Mouse (Mus musculus): Measurements from ENCODE around the gene Fnbp1l. TPM values are rescaled to one million over a fixed set of nuclear protein-coding genes. Genes with fewer than 3 reads are reported as not detected.
A peak's percentile ranks its signal among the peaks of the same experiment; 100 is the strongest.

The Fnbp1l gene
- polyA plus RNA-seq, 1 experiment from 2014 or later: 214 TPM

DNA sequence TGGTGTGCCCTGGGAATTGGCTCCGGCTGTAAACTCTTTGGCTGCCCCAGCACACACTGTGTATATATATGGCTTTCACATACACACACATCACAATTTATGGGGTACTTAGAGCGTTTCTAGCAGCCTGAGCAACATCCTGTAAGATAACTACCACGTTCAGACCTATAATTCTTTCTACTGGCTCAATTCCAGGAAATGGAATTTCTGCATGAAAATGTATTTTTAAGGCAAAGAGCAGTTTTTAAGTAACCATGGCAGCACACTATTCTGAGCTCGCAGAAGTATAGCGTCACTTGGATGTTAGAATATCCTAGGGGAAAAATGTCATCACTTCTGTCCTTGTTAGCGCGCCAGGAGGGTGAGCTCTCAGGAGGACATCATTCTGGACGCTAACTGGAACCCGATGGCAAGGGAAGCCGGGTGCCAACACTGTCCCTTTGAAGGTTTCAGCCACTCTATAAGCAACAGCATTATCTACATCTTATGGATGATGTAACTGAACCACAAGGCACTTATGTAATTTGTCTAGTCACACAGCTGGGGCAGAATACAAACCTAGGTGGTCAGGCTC lies 113.1 kb downstream of the Fnbp1l start:
- H3K4me1 ChIP-seq (replicated peaks): peaks cover 25% of the 10 kb centered on the region
- no peak for ATAC-seq
- H3K27ac ChIP-seq: no peak overlapping the region
- H3K4me2 ChIP-seq (replicated peaks): no peak overlapping the region
- no peaks in the 10 kb centered on the region for H3K9me3 ChIP-seq
- no peak overlapping the region for H3K4me3 ChIP-seq (replicated peaks)
- WGBS: 80% methylated on average over 10 of the region's 10 CpGs
- no peaks in the 10 kb centered on the region for H3K27me3 ChIP-seq
- H3K36me3 ChIP-seq: 0 out of 2 replicates have a peak, but pooled peaks cover 3% of the 10 kb centered on the region
- no peak overlapping the region for H3K9ac ChIP-seq (replicated peaks)

DNA sequence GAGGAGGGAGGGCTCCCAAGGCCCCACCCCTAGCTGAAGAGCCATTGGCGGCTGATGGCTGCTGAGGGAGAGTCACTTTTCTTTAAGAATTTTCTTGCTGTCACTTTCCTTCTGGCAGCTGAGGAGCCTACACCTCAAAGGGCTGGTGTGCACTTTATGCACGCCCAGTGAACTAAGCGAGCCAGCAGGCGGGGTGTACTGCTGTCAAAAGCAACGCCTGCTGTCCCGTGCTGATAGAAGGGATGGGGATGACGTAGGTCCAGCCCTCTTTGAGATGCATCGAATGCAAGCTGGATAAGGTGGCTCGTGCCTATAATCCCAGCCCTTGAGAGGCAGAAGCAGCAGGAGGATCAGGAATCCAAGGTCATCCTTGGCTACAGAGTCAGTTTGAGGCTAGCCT lies 118.6 kb downstream of the Fnbp1l start:
- WGBS: 88% methylated on average over 9 of the region's 9 CpGs

DNA sequence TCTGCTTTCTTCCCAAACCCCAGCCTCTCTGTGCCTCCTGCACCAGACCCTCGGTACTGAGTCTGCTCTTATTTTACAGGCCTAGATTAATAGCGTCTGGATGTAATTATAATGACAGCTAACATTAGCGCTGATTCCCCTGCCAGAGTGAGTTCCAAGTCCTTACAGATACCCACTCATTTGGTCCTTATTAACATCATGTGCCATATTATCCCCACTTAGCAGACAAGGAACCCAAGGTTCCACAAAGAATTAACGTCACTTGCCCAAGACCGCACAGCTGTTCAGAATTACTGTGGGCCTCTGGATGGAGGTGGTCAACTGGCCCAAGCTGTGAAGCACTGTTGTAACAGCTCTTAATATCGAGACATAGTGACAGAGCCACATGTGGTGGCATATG lies 119.9 kb downstream of the Fnbp1l start:
- Histone ChIP-seq H3K4me2 (replicated peaks) (no peak overlapping the region), H3K4me1 (replicated peaks) (peaks cover 10% of the 10 kb centered on the region), H3K4me3 (replicated peaks) (no peak overlapping the region), H3K27ac (no peak overlapping the region), H3K9me3 (no peaks in the 10 kb centered on the region), H3K27me3 (no peaks in the 10 kb centered on the region), H3K36me3 (no peaks in the 10 kb centered on the region), H3K9ac (replicated peaks) (no peak overlapping the region)
- 89% methylated on average over 6 of the region's 6 CpGs for WGBS
- ATAC-seq: no peak

More for the DNA sequence above, 118.6 kb downstream of the Fnbp1l start:
- Histone ChIP-seq H3K27ac (no peak overlapping the region), H3K4me2 (replicated peaks) (no peak overlapping the region), H3K36me3 (no peaks in the 10 kb centered on the region), H3K9me3 (no peaks in the 10 kb centered on the region), H3K4me3 (replicated peaks) (no peak overlapping the region), H3K27me3 (no peaks in the 10 kb centered on the region), H3K4me1 (replicated peaks) (peaks cover 11% of the 10 kb centered on the region), H3K9ac (replicated peaks) (no peak overlapping the region)
- ATAC-seq: no peak

DNA sequence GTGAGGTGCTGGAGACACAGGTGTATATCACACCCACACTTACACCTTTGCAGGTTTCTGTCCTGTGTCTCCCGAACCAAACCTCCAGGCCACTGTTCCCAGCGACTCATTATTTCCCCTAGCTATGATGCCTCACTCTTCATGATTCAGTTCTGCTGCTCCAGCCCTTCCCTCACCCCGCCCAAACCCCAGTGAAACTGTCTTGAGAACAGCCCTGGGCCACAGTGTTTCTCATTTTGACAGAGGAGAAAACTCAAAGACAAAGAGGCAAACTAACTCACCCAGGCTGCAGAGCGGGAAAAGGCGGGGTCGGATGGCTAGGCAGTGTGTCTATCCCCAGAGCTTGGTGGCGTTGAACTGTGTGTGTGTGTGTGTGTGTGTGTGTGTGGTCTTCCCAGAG lies 121.0 kb downstream of the Fnbp1l start:
- Histone ChIP-seq H3K9me3 (no peaks in the 10 kb centered on the region), H3K27me3 (no peaks in the 10 kb centered on the region), H3K27ac (no peak overlapping the region), H3K9ac (replicated peaks) (no peak overlapping the region), H3K36me3 (no peaks in the 10 kb centered on the region), H3K4me3 (replicated peaks) (no peak overlapping the region), H3K4me1 (replicated peaks) (peaks cover 13% of the 10 kb centered on the region), H3K4me2 (replicated peaks) (no peak overlapping the region)
- no peak for ATAC-seq
- 90% methylated on average over 7 of the region's 7 CpGs for WGBS

DNA sequence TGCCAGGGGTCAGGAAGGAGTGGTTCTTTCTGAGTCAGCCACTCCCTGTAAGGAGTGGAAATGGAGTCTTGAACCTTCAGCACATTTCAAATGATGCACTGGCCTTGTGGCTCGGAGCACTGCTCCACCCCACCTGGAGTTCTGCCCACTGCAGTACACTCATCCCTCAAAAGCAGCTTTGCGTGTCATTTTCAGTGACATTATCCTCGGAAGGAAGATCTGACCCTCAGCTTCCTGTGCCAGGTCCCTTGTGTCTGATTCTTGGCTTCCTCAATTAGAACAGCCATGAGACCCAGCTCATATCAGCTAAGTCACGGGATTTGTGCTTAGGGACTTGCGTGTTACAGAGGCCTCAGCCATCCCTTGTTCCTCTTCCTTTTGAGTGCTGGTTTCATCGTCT lies 121.6 kb downstream of the Fnbp1l start:
- 89% methylated on average over 6 of the region's 6 CpGs for WGBS
- H3K4me3 ChIP-seq (replicated peaks): no peak overlapping the region
- no peak overlapping the region for H3K27ac ChIP-seq
- no peaks in the 10 kb centered on the region for H3K9me3 ChIP-seq
- no peak for ATAC-seq
- no peaks in the 10 kb centered on the region for H3K36me3 ChIP-seq
- H3K4me1 ChIP-seq (replicated peaks): peaks cover 20% of the 10 kb centered on the region
- H3K27me3 ChIP-seq: no peaks in the 10 kb centered on the region
- H3K4me2 ChIP-seq (replicated peaks): no peak overlapping the region
- no peak overlapping the region for H3K9ac ChIP-seq (replicated peaks)

DNA sequence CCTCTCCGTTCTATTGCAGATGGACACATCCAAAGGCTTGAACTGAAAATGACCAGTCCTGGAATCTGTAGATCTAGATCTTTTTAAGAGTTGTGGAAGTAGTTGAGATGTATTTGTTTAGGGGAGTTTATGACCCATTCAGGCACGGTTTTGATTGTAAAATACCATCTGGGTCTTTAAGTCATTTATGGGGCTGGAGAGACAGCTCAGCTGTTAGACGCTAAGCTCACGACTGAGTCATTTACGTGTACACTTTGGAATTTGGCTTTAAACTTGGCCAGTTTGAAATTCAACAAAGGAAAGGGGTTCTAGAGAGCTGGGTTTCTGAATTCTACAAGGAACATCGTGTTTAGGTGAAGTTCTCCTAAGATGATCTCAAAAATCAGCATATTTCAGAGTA lies 124.8 kb downstream of the Fnbp1l start:
- WGBS: 95% methylated on average over 6 of the region's 6 CpGs

DNA sequence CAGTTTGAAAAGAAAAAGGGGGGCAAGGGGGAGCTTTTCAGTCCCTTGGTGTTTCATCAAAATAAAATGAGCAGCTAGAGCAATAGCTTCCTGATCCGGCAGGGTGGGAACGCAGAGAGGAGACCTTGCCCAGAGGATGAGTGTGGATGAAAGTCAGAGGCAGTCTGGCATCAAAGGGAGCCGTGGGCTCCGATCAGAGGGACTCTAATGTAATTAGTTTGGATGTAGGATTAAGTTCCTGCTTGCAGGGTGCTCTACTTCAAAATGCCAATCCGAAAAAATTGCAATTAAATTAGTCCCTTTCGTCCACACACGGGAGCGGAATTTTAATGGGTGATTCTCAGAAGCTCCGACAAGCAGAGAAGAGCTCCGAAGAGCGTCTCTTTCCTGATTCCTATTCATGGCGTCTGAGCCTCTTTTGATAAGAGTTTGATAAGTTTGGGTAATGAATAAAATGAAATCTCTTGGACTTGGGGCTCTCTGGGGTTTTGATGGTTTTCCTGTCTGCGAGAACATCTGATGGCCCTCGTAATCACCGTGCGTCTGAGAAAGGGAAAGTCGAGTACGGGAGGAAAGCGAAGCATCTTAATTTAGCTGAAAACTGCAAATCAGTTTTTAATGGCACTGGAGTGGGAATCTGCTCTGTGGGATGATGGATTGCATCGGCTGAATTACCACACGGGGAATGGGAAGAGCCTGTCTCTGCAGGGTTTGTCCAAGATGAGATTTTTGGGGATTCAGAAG lies 126.5 kb downstream of the Fnbp1l start:
- no peaks in the 10 kb centered on the region for H3K36me3 ChIP-seq
- WGBS: 33% methylated on average over 21 of the region's 21 CpGs
- H3K4me2 ChIP-seq (replicated peaks): peak overlapping the region; percentile 42
- H3K4me3 ChIP-seq (replicated peaks): peak overlapping the region; percentile 20; the same call in 1 of the 2 replicates
- no peaks in the 10 kb centered on the region for H3K9me3 ChIP-seq
- H3K27me3 ChIP-seq: no peaks in the 10 kb centered on the region
- peak; percentile 83 for ATAC-seq
- no peak overlapping the region for H3K9ac ChIP-seq (replicated peaks)
- peaks cover 29% of the 10 kb centered on the region for H3K4me1 ChIP-seq (replicated peaks)
- H3K27ac ChIP-seq: peak overlapping the region; percentile 54

More for the DNA sequence above, 124.8 kb downstream of the Fnbp1l start:
- H3K9ac ChIP-seq (replicated peaks): no peak overlapping the region
- ATAC-seq: no peak
- no peak overlapping the region for H3K4me2 ChIP-seq (replicated peaks)
- peaks cover 23% of the 10 kb centered on the region for H3K4me1 ChIP-seq (replicated peaks)
- H3K27ac ChIP-seq: no peak overlapping the region
- H3K36me3 ChIP-seq: no peaks in the 10 kb centered on the region
- no peaks in the 10 kb centered on the region for H3K27me3 ChIP-seq
- H3K4me3 ChIP-seq (replicated peaks): no peak overlapping the region
- H3K9me3 ChIP-seq: no peaks in the 10 kb centered on the region

DNA sequence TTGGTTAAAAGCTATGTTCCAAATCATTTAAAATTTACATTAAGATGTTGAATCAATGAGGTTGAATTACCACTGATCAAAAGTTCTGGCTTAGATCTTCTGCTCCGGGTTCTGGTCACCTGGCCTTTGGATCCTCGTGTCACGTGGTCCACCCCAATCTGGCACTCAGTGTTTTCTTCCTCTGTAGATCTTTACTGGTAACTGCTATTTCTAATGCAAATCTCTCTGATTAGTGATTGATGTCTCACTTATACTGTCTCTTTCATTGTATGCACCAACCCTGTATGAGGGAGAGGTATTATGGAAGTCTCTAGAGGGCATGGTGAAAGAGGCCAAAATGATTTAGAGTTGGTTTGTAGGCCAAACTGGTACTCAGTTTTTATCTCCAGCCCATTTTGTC lies 127.5 kb downstream of the Fnbp1l start:
- no peak for ATAC-seq
- H3K4me1 ChIP-seq (replicated peaks): peaks cover 33% of the 10 kb centered on the region
- H3K9ac ChIP-seq (replicated peaks): no peak overlapping the region
- WGBS: 79% methylated on average over 3 of the region's 3 CpGs
- no peaks in the 10 kb centered on the region for H3K27me3 ChIP-seq
- no peaks in the 10 kb centered on the region for H3K9me3 ChIP-seq
- H3K36me3 ChIP-seq: no peaks in the 10 kb centered on the region
- no peak overlapping the region for H3K4me2 ChIP-seq (replicated peaks)
- H3K27ac ChIP-seq: peak overlapping the region; percentile 54
- no peak overlapping the region for H3K4me3 ChIP-seq (replicated peaks)

DNA sequence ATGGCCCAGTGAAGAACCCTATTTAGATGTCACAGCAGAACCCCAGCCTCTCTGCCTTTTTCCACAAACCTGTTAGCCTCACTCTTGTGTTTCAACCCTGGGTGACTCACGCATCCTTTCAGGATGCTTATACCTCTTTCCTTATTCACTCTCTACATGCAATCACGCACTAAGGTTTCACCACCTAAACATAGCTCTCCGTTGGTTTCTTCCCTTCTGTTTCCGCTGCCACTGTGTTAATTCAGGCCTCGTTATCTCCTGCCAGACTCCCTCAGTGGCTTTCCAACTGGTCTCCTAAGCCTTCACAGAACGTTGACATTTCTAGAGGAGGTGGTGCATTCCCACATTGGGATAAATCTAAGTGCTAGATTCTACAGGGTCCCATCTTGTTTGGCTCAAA lies 128.9 kb downstream of the Fnbp1l start:
- WGBS: 81% methylated on average over 6 of the region's 6 CpGs
- H3K9me3 ChIP-seq: no peaks in the 10 kb centered on the region

More for the DNA sequence above, 128.9 kb downstream of the Fnbp1l start:
- Histone ChIP-seq H3K36me3 (no peaks in the 10 kb centered on the region), H3K27me3 (no peaks in the 10 kb centered on the region), H3K4me2 (replicated peaks) (no peak overlapping the region), H3K4me3 (replicated peaks) (no peak overlapping the region), H3K4me1 (replicated peaks) (peaks cover 33% of the 10 kb centered on the region), H3K27ac (no peak overlapping the region), H3K9ac (replicated peaks) (no peak overlapping the region)
- no peak for ATAC-seq

Small RNA genes lying within 50 kb of the gene (microRNA-seq; reads per million reads assigned to microRNA genes)
- gene Mir7657: not detected

Other genes with a start within 250 kb of the Fnbp1l start
- 2.8 and 3.2 TPM in 2 replicates for gene Pde5a, start 109.2 kb upstream of the Fnbp1l start, polyA plus RNA-seq (2015; fragmentation: Nextera tagmentation; extraction: Ambion mirVana)

All from midbrain, embryonic 13.5 days (tissue).